Mouse (Mus musculus) NIH3T3 (cell line): Measurements from ENCODE around the gene Fam168a.

Source experiments
- DNase-seq: peaks from one replicate; pipeline ENCODE4 v3.0.0-alpha.2; 2012; ENCODE audit warnings: low read depth

Gene Fam168a

DNA sequence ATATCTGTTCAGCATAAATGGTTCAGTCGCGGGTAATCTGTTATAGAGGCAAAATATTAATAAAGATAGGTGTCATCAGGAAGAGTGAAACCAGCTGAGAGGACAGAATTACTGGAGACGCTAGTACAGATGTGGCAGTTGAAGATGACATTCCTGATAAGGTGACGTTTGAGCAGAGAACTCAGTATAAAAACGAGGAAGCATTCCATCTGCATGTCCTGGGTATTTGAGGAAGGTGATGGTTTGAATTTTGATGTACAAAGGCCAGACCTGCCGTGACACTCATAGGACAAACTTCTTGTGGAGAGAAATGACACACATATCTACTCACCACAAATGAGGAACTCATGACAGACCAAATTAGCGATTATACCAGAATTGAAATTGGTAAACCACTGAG is 73.8 kb downstream of the Fam168a start:
- no peak for DNase-seq

DNA sequence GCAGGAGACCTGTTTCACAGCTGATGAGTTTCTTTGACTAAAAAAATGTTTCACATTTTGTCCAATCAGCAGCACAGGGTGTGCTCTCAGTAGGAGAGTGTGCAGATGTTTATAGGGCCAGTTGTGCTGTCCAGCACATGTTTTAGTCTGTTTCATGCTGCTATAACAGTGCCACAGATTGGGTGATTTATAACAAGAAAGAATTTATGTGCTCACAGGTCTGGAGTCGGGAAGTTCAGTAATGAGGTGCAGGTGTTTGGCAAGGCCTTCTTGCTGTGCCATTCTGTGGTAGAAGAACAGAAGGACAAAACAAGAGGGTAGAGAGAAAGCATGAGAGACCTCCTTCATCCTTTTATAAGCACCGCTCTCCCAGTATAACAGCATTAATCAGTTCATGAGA is 78.2 kb downstream of the Fam168a start:
- peak; percentile 66 for DNase-seq

DNA sequence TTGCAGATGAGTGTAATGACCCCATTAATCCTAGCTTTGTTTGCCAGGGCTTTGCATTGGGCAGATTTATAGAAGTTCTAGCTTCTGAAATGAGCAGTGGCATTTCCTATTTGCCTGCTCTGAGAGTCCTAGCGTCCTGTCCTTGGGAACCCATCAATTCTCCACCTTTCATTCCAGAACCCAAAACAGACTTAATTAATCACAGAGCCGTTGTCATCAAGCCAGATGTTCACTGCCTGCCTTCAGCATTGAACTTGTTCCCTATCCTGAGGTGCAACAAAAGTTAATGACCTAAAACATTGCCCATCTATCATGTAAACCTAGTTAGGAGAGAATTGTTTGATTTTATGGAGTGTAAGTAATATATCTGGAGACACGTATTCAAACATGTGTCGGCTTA is 79.0 kb downstream of the Fam168a start:
- DNase-seq, result no peak

DNA sequence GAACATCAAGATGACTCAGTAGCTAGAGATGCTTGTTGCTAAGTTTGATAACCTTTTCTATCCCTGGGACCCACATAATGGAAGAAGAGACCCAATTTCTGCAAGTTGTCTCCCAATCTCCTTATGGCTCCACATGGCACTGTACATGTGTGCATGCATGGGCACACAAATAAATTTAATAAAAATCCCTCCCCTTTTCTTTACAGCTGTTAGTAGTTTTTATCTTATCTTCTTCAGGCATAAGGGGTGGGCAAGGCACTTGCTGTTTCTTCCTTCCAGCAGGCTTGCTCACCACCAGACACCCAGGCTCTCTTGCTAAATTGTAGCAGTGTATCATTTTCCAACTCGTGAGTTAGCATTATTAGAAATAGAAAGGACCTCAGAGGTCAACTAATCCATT is 79.6 kb downstream of the Fam168a start:
- DNase-seq, result no peak

DNA sequence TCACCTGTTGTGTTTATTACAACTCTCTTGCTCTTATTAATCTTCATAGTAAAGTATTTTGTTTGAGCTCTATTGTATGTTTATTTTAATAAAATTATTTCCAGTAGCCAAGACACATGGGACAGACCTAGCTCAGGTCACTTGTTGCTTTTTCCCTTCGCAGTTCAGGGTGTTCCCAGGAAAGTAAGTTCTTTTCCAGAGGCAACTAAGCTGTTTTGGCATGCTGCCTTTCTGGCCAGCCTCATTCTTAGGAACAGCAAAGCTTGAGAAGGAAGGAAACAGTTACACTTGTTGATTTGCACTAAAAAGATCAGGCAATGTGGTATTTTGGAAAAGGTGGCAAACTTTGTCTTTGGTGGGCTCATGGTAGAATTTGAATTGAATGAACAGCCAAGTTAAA is 81.9 kb downstream of the Fam168a start:
- peak; percentile 15 for DNase-seq

DNA sequence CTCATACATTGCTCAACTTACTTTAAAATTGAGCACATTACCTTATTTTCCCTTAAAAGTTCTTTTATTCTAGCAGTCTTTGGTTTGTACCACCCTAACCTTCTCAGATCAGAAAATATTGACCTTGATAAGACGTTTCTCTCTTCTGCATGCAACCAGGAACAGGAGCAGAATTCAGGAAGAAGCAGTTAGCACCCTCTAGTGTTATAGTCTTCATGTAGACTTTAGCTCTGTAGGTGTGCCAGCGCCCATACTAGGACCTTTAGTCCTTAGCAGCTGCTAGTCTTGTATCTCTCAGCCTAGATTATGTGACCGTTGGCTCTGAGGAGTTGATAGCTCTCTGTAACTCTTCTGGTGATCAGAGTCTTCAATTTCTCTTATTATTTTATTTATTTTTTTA is 92.4 kb downstream of the Fam168a start:
- peak; percentile 28 for DNase-seq

DNA sequence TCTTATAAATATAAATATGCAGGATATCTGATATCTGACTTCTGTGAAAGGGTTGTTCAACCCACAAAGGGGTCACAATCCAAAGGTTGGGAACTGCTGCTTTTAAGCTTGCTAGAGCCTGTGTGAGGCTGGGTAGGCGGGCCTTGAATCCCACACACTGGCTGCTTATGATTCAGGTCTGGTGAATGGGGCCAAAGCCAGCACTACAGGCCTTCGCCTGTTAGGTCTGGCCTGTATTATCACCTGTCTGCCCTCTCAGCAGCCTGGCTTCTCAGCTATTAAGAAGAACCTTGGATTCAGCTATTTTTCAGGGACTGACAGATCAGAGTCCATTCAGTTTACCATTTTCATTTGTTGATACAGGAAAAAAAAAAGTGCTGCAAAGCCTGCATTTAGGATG is 99.0 kb downstream of the Fam168a start:
- peak; percentile 27 for DNase-seq

DNA sequence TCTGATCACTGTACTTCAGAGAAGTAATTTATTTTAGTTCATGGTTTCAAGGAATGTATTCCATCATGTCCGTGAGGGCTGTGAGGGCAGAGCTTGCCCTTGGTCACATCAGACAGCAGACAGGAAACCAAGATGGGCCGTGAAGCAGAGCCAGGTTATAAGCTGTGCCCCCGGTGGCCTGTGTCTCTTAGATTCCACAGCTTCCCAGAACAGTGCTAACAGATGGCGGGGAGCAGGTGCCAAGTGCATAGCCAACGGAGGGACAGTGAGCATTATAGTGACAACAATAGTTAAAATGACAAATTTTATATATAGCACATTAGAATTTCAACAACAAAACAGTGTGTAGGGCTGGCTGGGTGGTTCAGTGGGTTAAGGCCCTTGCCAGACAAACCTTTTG is 105.5 kb downstream of the Fam168a start:
- DNase-seq, result no peak

DNA sequence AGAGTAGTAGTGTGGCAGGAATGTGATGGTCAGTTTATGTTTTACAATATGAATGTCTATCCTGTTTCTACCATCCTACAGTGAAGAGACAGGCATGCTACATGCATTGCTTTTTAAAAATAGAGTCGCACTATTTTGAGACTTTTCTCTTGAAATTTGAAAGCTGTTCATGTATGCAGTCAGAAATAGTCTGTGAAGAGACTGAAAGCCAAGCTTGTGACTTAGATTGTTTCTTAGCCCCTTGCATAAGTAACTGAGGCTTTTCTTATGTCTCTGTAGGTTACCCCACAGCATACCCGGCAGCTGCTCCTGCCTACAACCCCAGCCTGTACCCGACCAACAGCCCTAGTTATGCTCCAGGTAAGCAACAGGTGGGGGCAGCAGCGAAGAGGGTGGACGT is 106.2 kb downstream of the Fam168a start:
- DNase-seq, result no peak

DNA sequence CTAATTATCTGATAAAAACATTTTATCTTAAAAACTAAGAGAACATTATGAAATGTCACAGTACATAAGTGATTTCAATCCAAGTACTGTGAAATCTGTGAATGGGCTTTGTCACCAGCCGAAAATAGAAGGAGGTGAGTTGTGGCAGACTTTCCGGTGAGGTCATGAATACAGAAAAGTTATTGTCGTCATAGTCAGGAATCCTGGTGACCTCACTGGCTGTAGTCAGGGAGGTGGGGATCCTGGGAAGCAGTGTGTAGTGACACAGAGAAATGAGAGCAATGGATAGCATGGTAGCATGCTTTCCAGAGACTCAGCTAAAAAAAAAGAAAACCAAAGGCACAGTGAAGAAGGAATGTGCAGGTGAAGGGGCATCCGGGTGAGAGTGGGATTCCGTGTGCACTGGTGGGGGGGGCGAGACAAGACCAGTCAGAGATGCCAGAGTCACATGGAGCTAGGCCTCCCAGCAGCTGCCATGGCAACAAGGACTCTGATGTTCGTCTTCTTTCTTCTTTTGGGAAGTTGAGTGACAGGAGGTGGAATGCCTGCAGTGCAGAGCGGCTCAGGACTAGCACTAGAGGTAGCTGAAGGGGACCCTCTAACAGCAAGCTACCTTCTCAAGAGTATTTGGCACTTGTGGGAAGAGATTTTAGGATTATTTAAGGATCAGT is 109.6 kb downstream of the Fam168a start:
- DNase-seq, result no peak

DNA sequence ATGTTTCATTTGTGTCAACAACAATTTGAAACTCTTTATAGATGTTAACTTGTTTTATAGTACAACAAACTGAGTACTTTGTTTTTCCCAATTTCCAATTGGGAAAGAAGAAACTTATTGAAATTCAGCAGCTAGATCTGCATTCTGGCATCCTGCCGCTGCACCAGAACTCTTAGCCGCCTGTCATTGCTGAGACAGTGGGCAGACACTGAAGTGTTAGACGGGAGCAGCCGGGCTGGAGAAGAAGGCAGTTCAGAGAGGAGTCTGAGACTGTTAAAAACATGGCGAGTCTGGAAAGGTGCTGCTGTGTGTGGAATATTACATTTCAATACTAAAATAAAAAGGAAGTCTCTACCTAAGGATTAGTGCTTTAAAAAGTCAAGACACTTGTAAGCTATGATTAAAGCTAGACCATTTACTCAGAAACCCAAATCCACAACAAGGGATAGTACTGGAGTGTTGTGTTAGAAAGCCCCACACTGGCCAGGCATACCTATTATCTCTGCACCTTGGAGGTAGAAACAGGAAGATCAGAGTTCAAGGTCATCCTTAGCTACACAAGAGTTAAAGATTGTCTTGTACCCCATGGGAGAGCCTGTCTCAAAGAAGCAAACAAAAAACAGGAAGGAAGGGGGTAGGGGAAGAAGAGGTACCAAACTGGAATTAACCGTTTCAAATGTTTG is 110.5 kb downstream of the Fam168a start:
- no peak for DNase-seq

DNA sequence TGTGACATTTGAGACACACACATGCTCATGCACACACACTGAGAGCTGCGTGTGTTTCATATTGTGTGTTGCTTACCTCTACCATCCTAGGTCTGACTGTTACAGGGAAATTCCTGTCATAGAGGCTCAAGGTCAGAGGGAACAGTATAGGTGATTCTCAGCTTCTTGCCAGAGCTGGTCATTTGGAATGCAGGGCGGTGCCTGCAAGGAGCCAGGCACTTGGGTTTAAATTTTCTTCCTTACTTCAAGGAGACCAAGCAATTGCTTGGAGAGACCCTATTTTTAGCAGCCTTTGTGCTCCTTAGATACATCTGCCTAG is 111.0 kb downstream of the Fam168a start:
- DNase-seq, result no peak

DNA sequence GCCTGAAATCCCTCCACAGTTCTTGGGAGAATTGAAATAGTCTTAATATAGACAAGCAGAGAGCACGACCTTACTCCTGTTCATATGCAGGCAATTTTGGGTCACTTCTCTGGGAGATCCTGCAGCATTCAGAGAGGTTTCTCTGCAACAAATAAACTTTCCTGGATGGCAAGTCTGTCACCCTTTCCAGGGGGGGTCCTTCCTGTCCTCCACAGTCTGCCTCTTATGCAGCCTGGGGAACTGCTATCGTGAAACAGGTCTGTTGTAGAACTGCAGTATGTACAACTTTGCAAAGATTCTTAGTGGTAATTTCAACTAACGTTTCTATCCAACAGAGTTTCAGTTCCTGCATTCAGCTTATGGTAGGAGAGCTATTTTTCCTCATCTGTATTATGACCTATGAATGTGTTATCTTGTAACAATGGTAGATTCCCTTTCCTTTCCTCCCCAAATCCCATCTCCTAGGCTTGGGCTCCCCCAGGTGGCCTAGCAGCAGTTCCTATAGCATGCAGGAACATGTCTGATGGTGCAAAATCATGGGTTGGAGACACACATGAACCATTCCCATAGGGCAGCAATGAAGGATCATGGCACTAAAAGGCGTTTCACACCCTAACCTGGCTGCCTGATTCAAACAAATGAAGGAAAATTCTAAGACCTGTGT is 112.1 kb downstream of the Fam168a start:
- DNase-seq, result peak; percentile 53

DNA sequence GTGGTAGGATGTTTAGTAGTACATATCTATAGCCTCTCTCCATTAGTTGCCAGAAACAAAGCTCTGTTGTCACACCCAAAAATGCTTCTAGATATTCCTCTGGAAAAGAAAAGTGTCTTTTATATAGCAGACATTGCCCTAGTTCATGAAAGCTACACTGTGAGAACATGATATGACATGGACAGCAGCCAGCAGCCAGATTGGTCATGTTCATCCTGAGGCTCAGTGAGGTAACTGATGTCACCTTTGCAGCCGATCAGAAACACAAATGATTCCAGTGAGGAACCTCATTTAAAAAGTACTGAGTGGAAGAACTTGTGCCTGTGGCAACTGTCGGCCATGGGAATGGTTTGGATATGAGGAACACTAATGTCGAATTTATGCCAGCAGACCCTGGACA is 118.2 kb downstream of the Fam168a start:
- DNase-seq, result no peak

DNA sequence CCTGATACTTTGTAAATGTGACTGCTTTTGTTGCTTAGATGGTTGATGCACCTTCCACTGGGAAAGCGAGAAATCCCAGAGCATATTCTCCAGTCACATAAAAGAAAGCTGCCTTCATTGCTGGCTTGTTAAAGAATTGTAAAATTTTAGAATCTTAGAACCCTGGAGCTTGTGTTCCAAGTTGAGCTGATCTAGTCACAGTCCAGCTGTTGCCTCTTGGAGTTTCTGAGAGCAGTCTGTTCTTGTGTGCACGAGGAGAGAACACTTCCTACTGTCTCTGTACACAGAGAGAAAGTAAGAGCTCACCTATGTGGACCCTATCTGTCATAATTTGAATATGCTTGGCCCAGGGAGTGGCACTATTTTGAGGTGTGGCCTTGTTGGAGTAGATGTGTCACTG is 122.1 kb downstream of the Fam168a start:
- DNase-seq, result no peak

DNA sequence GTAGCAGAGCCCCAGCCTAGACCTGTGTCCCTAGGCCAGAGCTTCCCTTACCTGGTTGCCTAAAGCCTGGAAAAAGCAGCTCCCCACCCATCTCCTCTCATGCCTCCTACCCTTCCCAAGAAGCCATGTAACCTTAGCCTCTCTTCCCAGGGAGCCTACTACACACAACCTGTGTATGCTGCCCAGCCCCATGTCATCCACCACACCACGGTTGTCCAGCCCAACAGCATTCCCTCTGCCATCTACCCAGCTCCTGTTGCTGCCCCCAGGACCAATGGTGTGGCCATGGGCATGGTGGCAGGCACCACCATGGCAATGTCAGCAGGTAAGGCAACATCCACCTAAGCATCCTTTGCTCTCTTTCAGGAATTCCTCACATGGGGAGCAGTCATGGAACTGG is 127.4 kb downstream of the Fam168a start:
- no peak for DNase-seq

DNA sequence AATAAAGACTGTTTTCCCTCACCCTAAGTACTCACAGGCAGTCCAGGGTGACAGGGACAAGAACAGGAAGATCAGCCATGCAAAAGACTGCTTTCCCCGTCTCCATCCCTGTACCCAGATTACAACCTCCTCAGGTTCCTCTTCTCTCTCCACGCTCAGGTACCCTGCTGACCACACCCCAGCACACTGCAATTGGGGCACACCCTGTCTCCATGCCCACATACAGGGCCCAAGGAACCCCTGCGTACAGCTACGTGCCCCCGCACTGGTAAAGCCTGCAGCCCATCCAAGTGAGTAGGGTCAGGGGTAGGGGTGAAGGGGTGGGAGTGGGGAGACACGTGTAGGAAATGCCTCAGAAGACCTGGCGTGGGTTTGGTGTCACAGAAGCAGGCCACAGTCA is 128.7 kb downstream of the Fam168a start:
- no peak for DNase-seq

DNA sequence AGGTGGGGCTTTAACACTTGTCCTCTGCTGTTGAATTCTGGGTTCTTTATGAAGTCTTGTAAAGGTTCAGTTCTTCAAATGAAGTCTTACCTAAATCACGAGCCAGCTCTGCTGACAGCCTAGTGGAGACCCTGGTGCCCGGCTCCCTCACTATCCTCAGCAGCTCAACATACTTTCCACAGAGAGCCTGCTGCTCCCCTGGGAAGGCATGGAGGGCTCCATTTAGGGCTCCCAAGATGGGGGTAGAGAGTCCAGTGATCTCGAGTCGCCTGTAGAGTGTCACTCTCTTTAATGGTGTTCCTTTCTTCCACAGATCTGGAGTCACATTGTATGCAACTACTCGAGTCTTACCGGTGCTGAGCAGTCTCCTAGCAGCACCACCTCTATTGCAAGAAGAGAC is 129.3 kb downstream of the Fam168a start:
- DNase-seq, result no peak

DNA sequence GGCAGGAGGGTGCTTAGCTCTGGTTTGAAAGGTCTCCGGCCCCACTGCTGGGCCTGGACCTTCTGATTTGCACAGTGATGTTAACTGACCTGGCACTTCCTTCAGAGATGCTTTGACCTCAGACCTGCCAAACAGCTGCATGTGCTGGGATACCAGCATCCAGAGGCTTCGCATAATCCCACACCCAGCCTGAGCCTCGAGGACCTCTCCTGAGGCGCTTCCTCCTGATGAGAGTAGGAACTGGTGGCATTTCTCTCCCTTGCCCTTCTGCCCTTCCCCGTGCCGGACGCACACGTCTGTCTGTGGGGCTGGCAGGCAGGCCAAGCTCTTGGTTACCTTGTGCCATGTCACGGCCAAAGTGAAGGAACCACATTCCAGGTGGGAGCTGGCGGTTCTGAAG is 130.2 kb downstream of the Fam168a start:
- no peak for DNase-seq

DNA sequence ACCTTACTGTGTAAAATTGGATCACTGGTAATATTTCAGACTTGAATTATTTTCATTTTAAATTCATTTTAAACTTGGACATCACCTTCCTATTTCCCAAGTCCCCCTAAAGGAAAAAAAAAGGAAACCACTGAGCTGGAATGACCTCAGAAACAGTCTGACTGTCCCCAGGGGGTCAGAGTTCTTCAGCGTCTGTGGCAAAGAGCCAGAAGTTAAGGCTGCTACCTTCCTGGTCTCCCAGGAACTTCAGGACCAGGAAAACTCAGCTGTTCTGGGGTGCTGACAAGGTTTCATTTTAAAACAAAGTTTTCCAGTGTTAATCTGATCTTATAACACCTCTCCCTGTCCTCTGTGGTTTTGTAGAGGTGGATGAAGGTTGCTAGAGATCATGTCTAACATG is 131.3 kb downstream of the Fam168a start:
- DNase-seq, result no peak

DNA sequence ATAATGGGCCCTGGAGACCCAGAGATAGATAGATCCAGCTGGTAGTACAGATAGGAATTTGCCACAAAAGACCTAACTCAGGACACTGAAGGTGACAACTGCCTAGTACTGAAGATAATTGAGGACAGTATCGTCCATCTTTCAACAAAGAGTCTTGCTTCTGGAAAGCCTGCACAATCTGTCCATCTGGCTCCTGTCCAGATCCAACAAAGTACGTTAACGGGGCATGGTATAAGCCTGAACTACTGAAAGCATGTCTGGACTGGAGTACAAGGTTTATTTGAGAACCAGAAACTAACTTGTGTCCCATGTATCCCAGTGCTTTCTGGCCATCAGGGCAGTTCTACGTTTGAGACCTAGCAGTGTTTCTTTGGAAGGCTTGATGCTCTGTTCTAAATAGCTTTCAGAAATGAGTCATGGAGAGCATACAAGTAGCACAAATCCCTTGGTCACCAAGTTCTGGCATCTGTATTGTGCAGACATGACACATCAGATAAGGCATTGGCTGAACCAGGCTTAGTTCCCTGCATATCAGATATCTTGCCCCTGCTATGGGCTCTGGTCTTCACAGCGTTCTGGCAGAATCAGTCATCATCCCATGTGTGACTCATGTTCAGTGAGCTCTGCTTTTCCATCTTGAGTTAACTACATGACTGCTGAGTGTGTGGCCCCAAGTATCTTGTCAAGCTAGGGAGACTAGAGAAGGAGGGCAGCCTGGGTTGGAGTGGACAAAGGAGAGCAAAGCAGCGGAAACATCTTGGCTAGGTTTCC is 133.4 kb downstream of the Fam168a start:
- peak; percentile 66 for DNase-seq

DNA sequence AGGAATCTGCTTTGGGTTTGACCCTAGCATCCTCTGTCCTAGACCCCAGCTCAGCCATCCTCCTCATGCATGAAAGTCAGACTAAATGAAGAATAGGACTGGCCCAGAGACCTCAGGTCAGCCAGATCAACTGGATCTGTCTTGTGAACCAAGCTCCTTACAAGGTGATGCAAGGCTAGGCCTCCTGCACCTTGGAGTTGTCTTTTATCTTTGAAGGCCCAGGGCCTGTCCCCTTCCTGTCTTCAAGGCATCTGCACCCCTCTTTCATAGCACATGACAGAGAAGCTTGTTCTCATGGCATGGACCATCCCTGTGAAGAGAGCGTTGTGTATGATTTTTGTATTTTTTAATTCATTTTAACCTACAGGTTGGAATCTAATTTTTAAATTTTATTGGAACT is 134.5 kb downstream of the Fam168a start:
- no peak for DNase-seq

DNA sequence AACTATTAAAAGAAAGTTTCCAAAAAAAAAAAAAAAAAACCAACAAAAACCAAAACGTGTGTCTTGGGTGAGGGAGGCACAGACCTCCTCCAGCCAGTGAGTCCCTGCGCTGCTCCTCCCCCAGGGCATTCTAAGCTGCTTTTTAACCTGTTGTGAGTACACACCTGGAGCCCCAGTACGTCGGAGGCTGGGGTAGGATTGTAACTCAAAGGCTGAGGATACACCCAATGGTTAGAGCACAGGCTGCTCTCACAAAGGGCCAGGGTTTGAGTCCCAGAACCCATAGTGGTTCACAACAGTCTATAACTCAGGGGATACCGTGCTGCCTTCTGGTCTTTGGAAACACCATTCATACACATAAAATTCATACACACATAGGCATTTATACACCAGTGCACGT is 135.2 kb downstream of the Fam168a start:
- no peak for DNase-seq
